Mouse (Mus musculus) hindbrain, embryonic 13.5 days (tissue): ENCODE results near the gene Cyp39a1. TPM values are rescaled to one million over a fixed set of nuclear protein-coding genes. Genes with fewer than 3 reads are reported as not detected.

ENCODE experiments used
- ATAC-seq: fragments of 200-750 bp; cut with Nextera tagmentation; 2 replicates; pipeline ENCODE4 v1.8.0; 2017; ENCODE audit warnings: moderate TSS enrichment; ENCODE audit not compliant: low FRiP score
- H3K27ac ChIP-seq: fragments of 300-500 bp; sonication (generic); 2 replicates; pipeline ENCODE4 v1.5.1; 2015; ENCODE audit warnings: inconsistent platforms, mild to moderate bottlenecking, moderate library complexity
- H3K27me3 ChIP-seq: fragments of 300-500 bp; sonication (generic); 2 replicates; pipeline ENCODE4 v1.6.1; 2015; ENCODE audit warnings: mild to moderate bottlenecking, inconsistent platforms
- H3K36me3 ChIP-seq: fragments of 300-500 bp; sonication (generic); 2 replicates; pipeline ENCODE4 v1.6.1; 2015; ENCODE audit warnings: mild to moderate bottlenecking, inconsistent platforms
- H3K4me1 ChIP-seq: fragments of 300-500 bp; sonication (generic); replicated peaks from 2 replicates; pipeline ENCODE4 v1.6.1; 2015; ENCODE audit warnings: inconsistent platforms
- H3K4me2 ChIP-seq: fragments of 300-500 bp; sonication (generic); 2 replicates; pipeline ENCODE4 v1.6.1; 2015; ENCODE audit warnings: inconsistent platforms, mild to moderate bottlenecking, moderate library complexity
- H3K4me3 ChIP-seq: fragments of 300-500 bp; sonication (generic); 2 replicates; pipeline ENCODE4 v1.5.1; 2015; ENCODE audit warnings: mild to moderate bottlenecking, inconsistent platforms
- H3K9ac ChIP-seq: fragments of 300-500 bp; sonication (generic); 2 replicates; pipeline ENCODE4 v1.6.1; 2015; ENCODE audit warnings: mild to moderate bottlenecking, inconsistent platforms
- H3K9me3 ChIP-seq: fragments of 300-500 bp; sonication (generic); 2 replicates; pipeline ENCODE4 v1.6.1; 2016; ENCODE audit warnings: inconsistent platforms
- WGBS: fragments of 180-500 bp; shearing (Covaris S2); methylation state at CpG from one replicate; pipeline ENCODE4 v1.1.7; 2015; 5-methylcytosine and 5-hydroxymethylcytosine counted together
- polyA plus RNA-seq: library from polyadenylated mRNA; unstranded; fragments of >200 nt; fragmentation: Nextera tagmentation; extraction: Ambion mirVana; gene quantifications from 2 replicates; pipeline ENCODE4 v1.2.1, GENCODE M21; 2015

The Cyp39a1 gene
- polyA plus RNA-seq, 1 experiment from 2014 or later, result 16.8 TPM

DNA sequence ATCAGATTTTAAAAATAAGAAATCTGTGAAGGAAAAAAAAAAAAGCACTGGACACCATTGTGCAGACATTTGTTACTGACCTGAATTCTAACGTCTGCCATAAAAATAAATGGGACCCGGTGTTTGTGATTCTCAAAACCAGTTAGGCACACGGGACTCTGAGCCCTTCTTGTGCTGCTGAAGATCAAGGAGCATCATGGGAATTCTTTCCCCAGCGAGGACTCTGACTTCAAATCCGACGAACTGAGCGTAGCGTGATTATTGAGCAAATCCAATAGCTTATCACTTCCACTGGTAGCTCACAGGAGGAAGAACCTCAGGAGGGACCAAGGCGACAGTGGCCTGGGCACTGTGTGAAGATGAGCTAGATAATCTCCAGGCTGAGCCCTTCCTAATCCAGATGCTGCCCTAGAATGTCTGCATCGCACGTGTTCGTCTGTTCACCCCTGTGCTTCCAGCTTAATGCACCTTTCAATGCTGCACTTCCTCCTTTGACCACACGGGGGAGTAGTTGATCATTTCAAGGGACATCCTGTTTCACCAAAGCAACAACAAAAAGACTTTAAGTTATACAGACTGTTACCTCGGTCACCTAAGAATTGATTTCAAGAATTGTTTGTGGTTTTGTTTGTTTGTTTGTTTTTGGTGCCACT is 31.9 kb downstream of the Cyp39a1 start:
- peak; percentile 70; the same call in 1 of the 2 replicates for ATAC-seq
- 0 out of 2 replicates have a peak, but pooled peaks cover 6% of the 10 kb centered on the region for H3K36me3 ChIP-seq
- peak overlapping the region; percentile 39 for H3K4me2 ChIP-seq
- H3K27me3 ChIP-seq, result no peaks in the 10 kb centered on the region
- H3K9me3 ChIP-seq, result no peaks in the 10 kb centered on the region
- 44% methylated on average over 14 of the region's 14 CpGs for WGBS
- H3K27ac ChIP-seq, result no peak overlapping the region
- H3K9ac ChIP-seq, result peak overlapping the region; percentile 56; the same call in 1 of the 2 replicates
- no peak overlapping the region; the same call in 1 of the 2 replicates for H3K4me3 ChIP-seq
- no peaks in the 10 kb centered on the region for H3K4me1 ChIP-seq

- 74% methylated on average over 6 of the region's 6 CpGs for WGBS
- Histone ChIP-seq H3K27ac (no peak overlapping the region), H3K4me2 (no peak overlapping the region), H3K4me1 (no peaks in the 10 kb centered on the region), H3K9me3 (no peaks in the 10 kb centered on the region), H3K9ac (no peak overlapping the region), H3K27me3 (no peaks in the 10 kb centered on the region), H3K36me3 (no peaks in the 10 kb centered on the region), H3K4me3 (no peak overlapping the region)
- ATAC-seq, result no peak
These were observed 33.8 kb downstream of the Cyp39a1 start for GRCm38 (mm10) chr17:43701060-43701459.

- Histone ChIP-seq H3K27ac (no peak overlapping the region), H3K27me3 (no peaks in the 10 kb centered on the region), H3K4me3 (no peak overlapping the region), H3K4me1 (no peaks in the 10 kb centered on the region), H3K36me3 (no peaks in the 10 kb centered on the region), H3K9me3 (no peaks in the 10 kb centered on the region), H3K9ac (no peak overlapping the region), H3K4me2 (no peak overlapping the region)
- ATAC-seq, result no peak
- 90% methylated on average over 12 of the region's 12 CpGs for WGBS
These were observed 37.1 kb downstream of the Cyp39a1 start for GRCm38 (mm10) chr17:43704216-43704930.

GRCm38 (mm10) chr17:43706749-43707148 is 39.5 kb downstream of the Cyp39a1 start:
- H3K4me1 ChIP-seq, result no peaks in the 10 kb centered on the region
- H3K36me3 ChIP-seq, result no peaks in the 10 kb centered on the region
- no peak overlapping the region for H3K9ac ChIP-seq
- ATAC-seq, result no peak
- no peak overlapping the region for H3K27ac ChIP-seq
- no peak overlapping the region for H3K4me2 ChIP-seq
- H3K9me3 ChIP-seq, result no peaks in the 10 kb centered on the region
- no peak overlapping the region for H3K4me3 ChIP-seq
- H3K27me3 ChIP-seq, result no peaks in the 10 kb centered on the region
- 96% methylated on average over 3 of the region's 3 CpGs for WGBS

- Histone ChIP-seq H3K27me3 (no peaks in the 10 kb centered on the region), H3K4me2 (no peak overlapping the region), H3K9me3 (no peaks in the 10 kb centered on the region), H3K36me3 (no peaks in the 10 kb centered on the region), H3K27ac (no peak overlapping the region), H3K4me1 (no peaks in the 10 kb centered on the region), H3K9ac (no peak overlapping the region), H3K4me3 (no peak overlapping the region)
- ATAC-seq, result no peak
- 91% methylated on average over 3 of the region's 3 CpGs for WGBS
These were observed 40.0 kb downstream of the Cyp39a1 start for GRCm38 (mm10) chr17:43707254-43707653.

- Histone ChIP-seq H3K9me3 (no peaks in the 10 kb centered on the region), H3K4me3 (no peak overlapping the region), H3K27ac (no peak overlapping the region), H3K9ac (no peak overlapping the region), H3K4me2 (no peak overlapping the region), H3K4me1 (no peaks in the 10 kb centered on the region), H3K36me3 (no peaks in the 10 kb centered on the region), H3K27me3 (no peaks in the 10 kb centered on the region)
- ATAC-seq, result no peak
- WGBS, result 89% methylated on average over 7 of the region's 7 CpGs
These were observed 44.5 kb downstream of the Cyp39a1 start for GRCm38 (mm10) chr17:43711557-43712352.

DNA sequence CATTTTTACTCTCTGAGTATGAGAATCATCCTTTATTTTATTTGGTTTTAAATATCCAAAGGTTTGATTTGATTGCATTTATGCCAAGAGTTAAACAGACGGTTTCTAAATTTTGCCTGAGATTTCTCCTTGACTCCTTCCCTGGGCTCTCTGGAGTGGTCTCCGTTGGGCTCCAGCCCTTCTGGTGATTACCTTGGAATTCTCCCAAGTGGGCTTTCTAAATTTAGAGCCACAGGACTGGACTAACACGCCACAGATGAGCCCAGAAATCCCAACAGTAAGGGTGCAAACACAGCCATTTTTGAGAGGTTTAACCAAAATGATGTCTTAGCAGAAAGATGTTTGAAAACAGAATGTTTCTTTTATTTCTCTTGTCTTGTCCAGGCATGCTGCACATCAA is 47.0 kb downstream of the Cyp39a1 start:
- Histone ChIP-seq H3K36me3 (no peaks in the 10 kb centered on the region), H3K9me3 (no peaks in the 10 kb centered on the region), H3K27me3 (no peaks in the 10 kb centered on the region), H3K4me1 (no peaks in the 10 kb centered on the region), H3K4me2 (no peak overlapping the region), H3K9ac (no peak overlapping the region), H3K27ac (no peak overlapping the region), H3K4me3 (no peak overlapping the region)
- 79% methylated on average over 3 of the region's 3 CpGs for WGBS
- no peak for ATAC-seq

GRCm38 (mm10) chr17:43716601-43717000 is 49.4 kb downstream of the Cyp39a1 start:
- no peaks in the 10 kb centered on the region for H3K27me3 ChIP-seq
- no peaks in the 10 kb centered on the region for H3K9me3 ChIP-seq
- WGBS, result 68% methylated on average over 7 of the region's 7 CpGs
- no peak overlapping the region for H3K4me3 ChIP-seq
- H3K27ac ChIP-seq, result no peak overlapping the region
- H3K4me1 ChIP-seq, result no peaks in the 10 kb centered on the region
- ATAC-seq, result no peak
- no peak overlapping the region for H3K4me2 ChIP-seq
- H3K9ac ChIP-seq, result no peak overlapping the region
- H3K36me3 ChIP-seq, result no peaks in the 10 kb centered on the region

DNA sequence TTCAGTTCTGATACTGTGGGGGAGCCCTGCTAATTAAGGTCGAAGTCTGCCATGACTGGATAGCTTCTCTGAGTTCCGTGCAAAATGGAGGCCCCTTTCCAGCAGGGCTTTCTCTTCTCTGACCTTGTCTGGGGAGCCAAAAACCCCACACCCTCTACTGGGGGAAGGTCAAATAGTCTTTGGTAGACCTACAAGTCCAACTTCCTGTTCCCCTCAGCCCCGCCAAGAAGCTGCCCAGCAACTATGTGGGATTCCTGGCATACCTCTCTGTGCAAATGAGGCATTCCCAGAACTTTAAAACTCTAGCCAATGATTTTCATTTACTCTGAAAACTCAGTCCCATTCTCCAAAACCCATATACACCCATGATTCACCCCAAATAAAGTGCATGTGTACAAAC is 52.2 kb downstream of the Cyp39a1 start:
- no peak overlapping the region for H3K4me3 ChIP-seq
- H3K27ac ChIP-seq, result no peak overlapping the region
- 90% methylated on average over 3 of the region's 3 CpGs for WGBS
- no peak overlapping the region for H3K4me2 ChIP-seq
- no peaks in the 10 kb centered on the region for H3K27me3 ChIP-seq
- H3K9ac ChIP-seq, result no peak overlapping the region
- no peaks in the 10 kb centered on the region for H3K36me3 ChIP-seq
- no peaks in the 10 kb centered on the region for H3K4me1 ChIP-seq
- ATAC-seq, result no peak
- H3K9me3 ChIP-seq, result no peaks in the 10 kb centered on the region

DNA sequence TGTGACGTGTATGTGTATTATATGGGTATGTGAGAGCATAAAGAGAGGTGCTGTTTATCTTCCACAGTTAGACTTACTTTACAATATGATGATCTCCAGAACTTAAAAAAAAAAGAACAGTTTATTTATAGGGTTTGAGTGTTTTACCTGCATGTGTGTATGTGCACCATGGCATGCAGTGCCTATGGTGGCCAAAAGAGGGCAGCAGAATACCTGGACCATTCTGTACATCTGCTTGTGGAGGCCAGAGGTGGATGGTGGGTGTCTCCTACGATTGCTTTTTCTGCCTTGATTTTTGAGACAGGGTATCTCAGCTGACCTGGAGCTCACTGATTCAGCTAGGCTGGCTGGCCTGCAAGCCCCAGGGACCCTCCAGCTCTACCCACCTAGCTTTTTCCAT is 57.3 kb downstream of the Cyp39a1 start:
- H3K27me3 ChIP-seq, result no peaks in the 10 kb centered on the region
- WGBS, result 97% methylated on average over 2 of the region's 2 CpGs
- H3K4me2 ChIP-seq, result no peak overlapping the region
- no peak overlapping the region for H3K9ac ChIP-seq
- ATAC-seq, result no peak
- no peak overlapping the region for H3K4me3 ChIP-seq
- H3K9me3 ChIP-seq, result no peaks in the 10 kb centered on the region
- no peak overlapping the region for H3K27ac ChIP-seq
- no peaks in the 10 kb centered on the region for H3K36me3 ChIP-seq
- H3K4me1 ChIP-seq, result no peaks in the 10 kb centered on the region

GRCm38 (mm10) chr17:43731327-43731726 is 64.1 kb downstream of the Cyp39a1 start:
- no peak for ATAC-seq
- H3K36me3 ChIP-seq, result no peaks in the 10 kb centered on the region
- no peaks in the 10 kb centered on the region for H3K4me1 ChIP-seq
- no peak overlapping the region for H3K9ac ChIP-seq
- H3K4me2 ChIP-seq, result no peak overlapping the region
- H3K27ac ChIP-seq, result no peak overlapping the region
- WGBS, result 75% methylated on average over 8 of the region's 8 CpGs
- no peaks in the 10 kb centered on the region for H3K27me3 ChIP-seq
- H3K9me3 ChIP-seq, result no peaks in the 10 kb centered on the region
- H3K4me3 ChIP-seq, result no peak overlapping the region

DNA sequence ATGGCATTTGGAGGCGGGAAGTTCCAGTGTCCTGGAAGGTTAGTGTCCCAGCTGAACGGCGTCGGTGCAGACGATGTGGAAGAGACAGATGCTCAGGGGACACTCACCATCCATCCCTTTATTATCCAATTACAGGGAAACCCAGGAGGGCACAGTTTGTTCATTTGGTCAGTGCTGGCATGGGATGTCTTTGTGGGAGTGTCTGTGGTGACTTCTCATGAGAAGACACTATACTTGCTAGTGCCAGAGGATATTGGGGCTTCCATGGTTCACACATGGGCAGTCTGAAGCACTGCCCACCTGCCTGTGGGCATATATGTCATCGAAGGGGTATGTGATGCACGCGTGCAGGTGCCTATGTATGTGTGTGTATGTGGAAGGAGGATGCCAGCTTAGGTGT is 64.8 kb downstream of the Cyp39a1 start:
- no peaks in the 10 kb centered on the region for H3K9me3 ChIP-seq
- no peaks in the 10 kb centered on the region for H3K4me1 ChIP-seq
- no peak overlapping the region for H3K9ac ChIP-seq
- no peaks in the 10 kb centered on the region for H3K36me3 ChIP-seq
- WGBS, result 91% methylated on average over 8 of the region's 8 CpGs
- H3K4me3 ChIP-seq, result no peak overlapping the region
- no peak for ATAC-seq
- no peaks in the 10 kb centered on the region for H3K27me3 ChIP-seq
- H3K27ac ChIP-seq, result no peak overlapping the region
- H3K4me2 ChIP-seq, result no peak overlapping the region
